Mouse (Mus musculus) monocyte, adult 5-6 weeks (primary cell): ENCODE results near the gene Map4k1. TPM values are rescaled to one million over a fixed set of nuclear protein-coding genes. Genes with fewer than 3 reads are reported as not detected.

ENCODE experiments used
- ATAC-seq: fragments of 153-309, 156-312 bp; replicated peaks from 2 replicates; pipeline ENCODE4 v1.8.0; 2017; ENCODE audit warnings: mild to moderate bottlenecking; ENCODE audit not compliant: low TSS enrichment, insufficient number of reproducible peaks, severe bottlenecking, poor library complexity, low FRiP score
- total RNA-seq: library from RNA; stranded (forward); fragments of 200-1000, 200-491, 200-594 nt; gene quantifications from 3 replicates; pipeline ENCODE4 v1.2.3, GENCODE M21; 2017

Map4k1 gene
- total RNA-seq, 1 experiment from 2014 or later = 54.1 TPM

DNA sequence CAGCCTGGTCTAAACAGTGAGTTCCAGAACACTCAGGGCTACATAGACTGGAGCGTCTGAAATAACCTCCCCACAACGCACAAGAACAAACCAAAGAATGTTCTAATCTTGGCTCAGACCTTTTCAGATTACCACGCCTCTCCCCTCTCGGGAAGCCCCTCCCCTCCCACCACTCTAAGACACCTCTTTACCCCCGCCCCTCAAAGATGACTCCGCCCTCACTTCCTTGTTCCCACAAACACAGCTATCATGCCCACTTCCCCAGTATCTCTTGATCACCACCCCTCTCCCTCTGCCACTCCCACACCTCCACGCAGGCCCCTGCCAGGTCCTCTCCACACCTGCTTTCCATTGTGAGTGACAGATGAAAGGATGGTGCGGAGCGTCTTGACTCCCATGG, 26.9 kb downstream of the Map4k1 start:
- peak; percentile 61 for ATAC-seq

DNA sequence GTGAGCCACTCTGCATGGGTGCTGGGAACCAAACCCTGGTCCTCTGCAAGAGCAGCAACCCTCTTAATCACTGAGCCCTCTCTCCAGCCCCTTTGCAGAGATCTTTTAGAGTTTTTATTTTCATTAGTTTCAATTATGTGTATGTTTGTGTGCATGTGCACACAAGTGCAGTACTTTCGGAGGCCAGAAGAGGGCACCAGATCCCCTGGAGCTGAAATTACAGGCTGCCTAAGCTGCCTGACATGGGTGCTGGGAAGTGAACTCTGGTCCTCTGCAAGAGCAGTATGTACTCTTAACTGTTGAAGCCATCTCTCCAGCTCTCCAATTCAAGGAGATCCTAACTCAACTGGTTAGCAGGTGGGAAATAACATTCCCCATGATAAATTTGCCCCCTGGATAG, 33.1 kb downstream of the Map4k1 start:
- ATAC-seq = no peak

DNA sequence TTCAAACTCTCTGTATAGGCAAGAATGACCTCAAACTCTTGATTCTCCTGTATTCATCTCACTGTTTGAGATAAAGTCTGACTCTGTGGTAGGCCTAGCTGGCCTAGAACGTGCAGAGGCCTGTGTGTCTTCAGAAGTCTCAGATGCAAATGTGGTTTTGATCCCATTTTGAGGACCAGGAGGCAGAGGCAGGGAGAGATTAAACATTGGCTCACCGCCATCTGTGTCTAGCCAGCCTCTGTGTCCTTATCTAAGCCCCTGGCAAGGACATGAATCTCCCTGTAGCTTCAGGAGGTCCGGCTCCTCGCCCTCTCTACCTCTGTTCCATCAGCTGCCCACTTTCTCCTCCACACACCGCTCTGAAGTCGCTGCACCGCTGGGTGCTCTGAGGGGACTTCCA, 34.6 kb downstream of the Map4k1 start:
- no peak for ATAC-seq

DNA sequence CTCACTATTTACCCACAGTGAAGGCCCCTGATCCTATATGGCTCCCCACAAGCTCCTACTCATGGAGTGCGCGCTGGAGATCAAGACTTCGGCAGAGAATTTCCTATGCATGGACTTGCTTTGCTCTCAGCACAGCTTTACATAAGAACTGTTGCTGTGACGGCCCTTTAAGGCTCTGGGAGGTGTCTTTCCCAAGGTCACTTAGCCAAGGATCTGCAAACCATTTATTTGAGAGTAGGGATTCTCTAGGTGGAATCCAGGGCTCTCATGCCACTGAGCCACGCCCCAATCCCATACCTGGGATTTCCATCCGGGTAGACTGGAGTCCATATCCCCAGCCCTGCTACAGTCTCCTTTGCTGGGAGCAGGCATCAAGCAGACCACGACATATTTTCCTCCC, 35.4 kb downstream of the Map4k1 start:
- ATAC-seq = no peak

DNA sequence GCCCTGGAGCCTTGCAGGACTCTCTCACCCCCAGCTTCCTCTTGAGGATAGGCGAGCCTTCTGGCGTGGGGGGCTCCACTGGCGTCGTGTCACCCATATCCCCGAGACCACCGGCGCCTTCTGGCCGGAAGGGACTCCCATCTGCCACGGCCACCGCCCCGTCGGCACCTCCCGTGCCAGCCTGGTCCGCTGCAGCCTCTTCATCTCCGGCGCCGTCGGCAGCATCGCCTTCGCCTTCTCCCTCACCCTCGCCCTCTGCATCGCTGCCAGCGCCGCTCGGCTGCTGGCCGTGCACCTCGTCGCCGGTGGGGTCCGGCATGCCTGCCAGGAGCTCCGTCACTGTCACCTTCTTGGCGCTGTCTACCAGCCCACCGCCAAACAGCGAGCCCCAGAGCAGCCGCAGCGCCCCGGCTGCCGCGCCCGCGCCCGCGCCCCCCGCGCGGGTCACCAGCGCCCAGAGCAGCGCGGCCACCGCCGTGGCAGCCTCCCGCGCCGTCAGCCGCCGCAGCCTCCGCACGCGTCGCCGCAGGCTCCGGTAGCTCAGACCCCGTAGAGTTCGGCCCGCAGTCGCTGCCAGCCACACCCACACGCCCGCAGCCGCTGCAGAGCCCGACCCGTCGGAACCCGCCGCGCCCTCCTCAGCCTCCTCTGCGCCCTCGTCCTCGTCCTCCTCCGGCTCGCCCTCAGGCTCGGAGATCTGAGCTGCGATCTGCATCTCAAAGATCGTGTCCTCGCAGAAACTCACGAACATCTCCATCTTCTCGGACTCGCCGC, 37.8 kb downstream of the Map4k1 start:
- ATAC-seq = no peak

DNA sequence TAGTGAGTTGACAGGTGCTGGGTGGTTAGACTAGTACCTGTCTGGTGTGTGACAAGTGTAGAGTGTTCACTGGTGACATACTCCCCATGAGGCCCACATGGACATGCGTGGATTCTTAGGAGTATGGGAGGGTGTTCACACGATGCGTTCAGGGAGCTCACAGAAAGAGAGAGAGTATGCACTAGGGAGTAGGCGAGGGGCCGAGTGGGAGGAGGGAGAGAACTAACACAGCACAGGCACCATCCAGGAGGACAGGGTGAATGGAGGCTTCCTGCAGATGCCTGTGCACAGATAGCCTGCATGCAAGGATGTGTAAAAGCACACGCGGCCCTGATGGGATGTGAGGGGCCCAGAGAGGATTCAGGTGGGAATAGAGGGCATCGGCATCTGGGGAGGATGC, 40.6 kb downstream of the Map4k1 start:
- ATAC-seq = no peak

DNA sequence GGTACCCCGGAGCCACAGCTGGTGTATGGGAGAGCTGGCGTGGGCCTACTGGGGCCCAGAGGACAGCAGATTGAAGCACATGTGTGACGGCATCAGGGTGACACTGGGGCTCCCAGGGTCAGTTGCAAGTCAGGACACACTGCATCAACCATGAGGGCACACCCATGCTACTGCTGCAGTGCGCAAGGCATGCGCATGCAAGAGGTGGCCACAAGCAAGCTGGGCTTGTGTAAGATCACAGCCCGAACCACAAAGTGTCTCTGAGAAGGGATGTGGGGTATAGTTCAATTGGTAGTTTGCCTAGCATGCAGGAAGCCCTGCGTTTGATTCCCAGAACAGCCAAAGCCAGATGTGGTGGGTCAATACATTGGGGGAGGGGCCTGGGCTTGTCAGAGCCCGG, 41.7 kb downstream of the Map4k1 start:
- no peak for ATAC-seq

DNA sequence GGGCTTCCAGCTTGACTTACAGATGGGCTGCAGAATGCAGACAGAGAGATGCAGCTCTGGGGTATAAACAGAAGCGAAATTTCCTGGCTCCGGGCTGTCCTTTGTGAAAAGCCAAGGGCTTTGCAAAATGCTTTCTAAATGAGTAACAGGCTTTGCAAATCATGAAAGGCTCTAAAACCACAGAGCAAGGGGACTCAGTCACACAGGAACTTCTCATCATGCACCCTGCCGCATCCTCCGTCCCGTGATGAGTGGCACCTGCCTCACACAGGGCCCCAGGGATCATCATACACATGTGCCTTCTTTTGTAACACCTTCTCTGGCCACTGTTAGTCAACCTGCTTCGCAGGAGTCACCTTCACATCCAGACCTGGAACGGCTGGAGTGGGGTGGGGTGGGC, 43.7 kb downstream of the Map4k1 start:
- ATAC-seq = no peak

DNA sequence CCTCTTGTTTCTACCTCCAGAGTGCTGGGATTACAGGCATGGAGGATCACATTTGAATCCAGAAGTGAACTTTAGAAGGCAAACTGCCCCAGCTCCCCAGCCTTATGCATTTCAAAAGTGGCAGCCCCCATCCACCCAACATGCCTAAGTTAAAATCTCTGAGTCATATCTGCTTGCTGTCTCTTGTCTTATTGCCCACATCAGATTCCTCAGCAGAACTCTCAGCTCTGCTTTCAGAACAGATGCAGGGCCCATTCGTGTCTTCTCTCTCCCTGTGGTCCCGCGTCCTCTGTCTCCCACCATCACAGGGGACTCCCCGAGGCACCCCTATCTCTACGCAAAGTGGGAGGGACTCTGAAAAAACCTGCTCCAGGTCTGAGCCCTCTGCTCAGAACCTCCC, 44.3 kb downstream of the Map4k1 start:
- ATAC-seq = no peak

DNA sequence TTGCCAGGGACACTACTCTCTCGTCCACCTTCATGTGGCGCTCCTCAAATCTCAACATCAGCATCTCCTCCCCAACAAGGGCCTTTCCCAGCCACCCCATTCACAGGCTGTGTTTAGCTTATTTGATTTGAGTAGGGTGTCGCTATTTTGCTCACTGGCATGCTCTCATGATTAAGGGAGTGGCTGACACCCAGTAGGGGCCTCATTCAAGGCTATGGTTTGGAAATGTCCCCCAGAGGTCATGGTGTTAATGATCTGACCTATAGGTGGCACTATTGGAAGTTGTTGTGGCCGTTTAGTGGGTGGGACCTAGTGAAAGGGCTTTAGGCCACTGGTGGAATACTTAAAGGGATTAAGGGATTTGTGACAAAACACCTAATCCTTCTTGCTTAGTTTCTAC, 45.0 kb downstream of the Map4k1 start:
- ATAC-seq = no peak

DNA sequence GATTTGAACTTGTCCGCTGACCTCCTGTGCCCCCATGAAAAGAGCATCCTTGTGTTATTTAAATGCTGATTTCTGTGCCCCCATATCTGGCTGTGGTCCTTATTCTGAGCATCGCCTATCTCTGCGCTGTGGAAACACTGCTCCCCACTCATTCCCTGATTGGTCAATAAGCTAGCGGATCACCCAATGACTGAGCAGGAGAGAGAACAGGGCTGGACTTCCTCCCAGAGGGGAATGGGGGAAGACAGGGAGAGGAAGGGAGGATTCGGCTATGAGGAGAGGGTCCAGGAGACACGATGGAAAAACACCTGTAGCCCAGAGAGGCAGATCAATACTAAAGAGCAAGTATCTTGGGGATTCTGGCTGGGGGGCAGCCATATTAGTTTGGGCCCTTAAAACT, 46.9 kb downstream of the Map4k1 start:
- no peak for ATAC-seq

DNA sequence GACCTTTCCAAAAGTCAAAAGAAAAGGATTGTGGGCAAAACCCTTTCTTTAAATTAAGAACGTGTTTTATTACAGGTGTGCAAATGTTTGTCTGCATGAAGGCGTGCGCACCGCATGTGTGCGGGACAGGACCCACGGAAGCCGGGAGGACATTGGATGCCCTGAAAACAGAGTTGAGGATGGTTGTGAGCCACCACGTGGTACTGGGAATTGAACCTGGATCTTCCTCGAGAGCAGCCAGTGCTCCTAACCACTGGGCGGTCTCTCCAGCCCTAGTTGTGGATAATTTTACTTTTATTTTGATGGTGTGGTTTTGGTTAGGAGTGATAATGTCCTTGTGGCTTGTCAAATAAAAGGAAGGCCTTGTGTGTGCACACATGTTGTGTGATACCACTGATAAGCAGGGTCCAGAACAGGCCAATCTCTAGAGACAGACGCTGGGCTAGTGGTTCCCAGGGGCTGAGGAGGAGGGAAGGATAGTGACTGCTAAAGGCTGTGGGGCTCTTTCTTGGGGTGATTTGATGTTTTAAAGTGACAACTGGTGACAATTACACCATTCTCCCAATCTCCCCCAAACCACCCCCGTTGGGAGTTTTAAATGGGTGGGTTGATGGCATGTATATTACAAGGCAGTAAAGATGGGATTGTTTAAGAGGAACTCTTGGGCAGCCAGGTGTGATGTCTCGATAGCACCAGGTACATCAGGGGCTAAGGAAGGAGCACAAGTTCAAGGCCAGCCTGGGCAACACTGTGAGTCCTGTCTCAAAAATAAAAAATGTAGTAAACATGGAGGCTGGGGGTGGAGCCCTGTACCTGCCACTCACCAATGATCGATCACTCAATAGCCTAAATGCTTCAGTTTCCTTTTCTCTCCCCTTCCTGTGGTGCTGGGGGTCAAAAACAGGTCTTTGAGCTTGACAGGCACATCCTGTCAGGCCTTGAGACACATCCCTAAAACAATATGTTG, 48.1 kb downstream of the Map4k1 start:
- no peak for ATAC-seq

DNA sequence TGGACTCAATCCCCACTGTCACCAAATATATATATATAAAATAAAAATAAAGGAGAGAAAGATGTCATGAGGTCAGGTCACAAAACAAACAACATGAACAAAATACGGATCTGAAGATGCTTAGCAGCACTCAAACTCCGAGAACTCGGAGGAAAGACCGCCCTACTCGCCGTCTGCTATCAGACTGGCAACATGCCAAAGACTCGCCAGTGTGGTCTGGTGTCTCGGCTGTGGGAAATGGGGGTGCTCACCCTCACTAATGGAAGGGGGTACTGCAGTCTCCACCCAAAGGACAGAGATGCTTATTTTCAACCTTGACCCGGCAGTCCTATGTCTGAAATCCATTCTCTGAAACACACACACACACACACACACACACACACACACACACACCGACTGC, 49.8 kb downstream of the Map4k1 start:
- no peak for ATAC-seq

DNA sequence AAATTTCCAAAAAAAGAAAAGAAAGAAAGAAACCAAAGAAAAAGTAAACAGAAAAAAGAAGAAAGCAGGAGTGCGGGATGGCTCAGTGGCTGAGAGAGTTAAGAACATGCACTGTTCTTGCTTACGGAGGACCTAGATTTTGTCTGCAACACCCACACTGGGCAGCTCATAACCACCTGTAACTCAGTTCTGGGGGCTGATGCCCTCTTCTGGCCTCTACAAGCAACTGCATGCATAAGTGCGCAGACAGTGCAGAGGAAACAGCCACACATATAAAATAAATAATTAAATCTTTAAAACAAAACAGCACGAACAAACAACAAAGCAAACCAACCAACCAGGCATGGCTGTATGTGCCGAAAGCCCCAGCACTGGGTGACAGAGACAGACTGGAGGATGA, 50.8 kb downstream of the Map4k1 start:
- 0 out of 2 replicates have a peak, but pooled peaks have one; percentile 59 for ATAC-seq

DNA sequence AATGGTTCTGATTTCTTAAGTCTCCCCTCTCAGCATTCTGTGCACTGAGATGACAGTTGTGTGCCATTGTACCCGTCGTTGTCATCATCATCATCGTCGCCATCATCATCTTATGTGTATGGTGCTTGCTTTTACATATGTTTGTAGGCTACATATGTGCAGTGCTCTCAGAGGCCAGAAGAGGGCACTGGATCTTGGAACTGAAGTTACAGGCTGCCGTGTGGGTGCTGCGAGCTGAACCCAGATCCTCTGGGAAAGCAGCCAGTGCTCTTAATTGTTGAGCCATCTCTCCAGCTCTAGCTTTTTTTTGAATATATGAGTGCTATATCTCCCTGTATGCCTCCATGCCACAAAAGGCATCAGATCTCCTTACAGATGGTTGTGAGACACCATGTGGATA, 55.4 kb downstream of the Map4k1 start:
- no peak for ATAC-seq

DNA sequence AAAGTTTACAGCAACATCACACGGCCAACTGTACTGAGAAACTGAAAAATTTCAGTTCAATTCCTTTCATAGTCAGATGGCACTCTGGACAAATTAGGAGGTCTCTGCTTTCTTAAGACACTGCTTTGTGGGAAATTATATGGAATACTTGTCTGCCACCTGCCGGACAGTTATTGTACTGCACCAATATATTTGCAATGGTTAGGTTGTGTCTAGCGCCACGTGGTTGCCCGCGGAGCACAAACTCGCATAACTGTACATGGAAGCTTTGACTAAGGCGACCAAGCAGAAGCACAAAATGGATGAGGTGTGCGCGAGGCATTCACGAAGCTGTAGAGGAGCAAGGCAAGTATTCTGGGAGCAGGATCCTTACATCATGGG, 57.7 kb downstream of the Map4k1 start:
- ATAC-seq = peak; percentile 79

DNA sequence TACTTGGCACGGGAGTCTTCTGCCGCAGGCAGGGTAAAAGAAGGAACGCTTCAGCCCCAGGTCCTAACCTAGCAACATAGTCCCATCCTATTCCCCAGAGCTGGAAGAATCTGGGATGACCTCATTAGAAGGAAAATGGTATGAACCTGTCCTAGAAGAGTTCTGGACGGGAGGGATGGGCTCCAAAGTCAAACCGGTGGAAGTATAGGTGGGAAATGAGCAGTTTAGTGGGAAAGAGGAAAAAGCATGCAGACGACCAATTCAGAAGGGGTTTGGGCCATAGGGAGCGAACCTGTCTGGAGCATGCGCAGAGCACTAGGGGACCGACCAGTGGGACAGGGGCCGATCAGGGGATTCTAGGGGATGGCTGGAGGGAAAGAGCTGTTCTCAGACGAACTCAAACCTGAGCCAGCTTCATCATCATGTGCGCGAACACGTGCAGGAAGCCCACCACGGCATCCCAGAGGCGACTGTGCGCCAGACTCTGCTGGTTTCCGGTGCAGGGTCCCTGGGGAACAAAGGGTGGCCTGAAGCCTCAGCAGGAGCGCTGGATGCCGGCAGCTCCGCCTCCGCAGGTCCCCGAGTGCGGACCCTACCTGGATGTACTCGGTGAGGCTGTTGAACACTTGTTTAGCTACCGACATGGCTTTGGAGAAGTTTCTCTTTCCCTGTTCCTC, 58.3 kb downstream of the Map4k1 start:
- ATAC-seq = no peak

DNA sequence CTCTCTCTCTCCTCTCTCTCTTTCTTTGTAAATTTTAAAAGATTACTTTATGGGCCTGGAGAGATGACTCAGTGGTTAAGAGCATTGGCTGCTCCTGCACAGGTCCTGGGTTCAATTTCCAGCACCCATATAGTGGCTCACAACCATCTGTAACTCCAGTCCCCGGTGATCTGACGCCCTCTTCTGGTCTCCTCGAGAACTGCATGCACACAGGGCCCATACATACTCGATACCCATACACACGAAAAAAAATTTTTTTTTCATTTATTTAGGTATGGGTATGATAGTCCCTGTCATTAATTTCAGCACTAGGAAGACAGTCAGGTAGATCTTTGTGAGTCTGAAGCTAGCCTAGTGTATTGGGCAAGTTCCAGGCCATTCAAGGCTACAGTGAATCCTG, 59.3 kb downstream of the Map4k1 start:
- ATAC-seq = no peak

DNA sequence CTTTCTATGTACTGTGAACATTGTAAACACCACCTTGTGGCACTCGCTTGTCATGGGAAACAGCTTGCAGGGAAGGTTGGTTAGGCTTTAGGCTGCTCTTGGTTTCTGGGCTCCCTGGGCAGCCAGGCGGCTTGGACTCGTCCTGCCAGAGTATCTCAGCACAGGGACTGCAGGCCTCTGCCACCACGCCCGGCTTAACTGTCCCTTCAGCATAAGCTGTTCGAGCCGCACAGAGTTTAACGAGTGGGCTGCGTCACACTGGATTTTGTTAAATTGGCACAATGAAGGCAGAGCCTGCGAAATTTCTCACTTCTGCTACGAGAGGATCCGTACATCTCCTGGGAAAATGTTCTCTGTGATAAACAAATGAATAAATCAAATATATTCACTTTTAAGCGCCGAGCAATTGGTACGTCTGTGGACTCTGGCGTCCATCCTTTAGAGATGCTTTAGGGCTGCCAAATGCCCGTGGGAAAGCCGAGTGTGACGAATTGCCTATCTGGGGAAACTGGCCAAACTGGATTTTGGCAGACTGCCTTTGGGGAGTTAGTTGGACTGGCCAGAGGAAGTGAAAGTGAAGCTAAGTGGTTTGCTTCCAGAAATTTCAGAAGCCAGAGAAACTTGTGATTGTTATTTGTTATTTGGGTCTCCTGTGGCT, 61.3 kb downstream of the Map4k1 start:
- ATAC-seq = 0 out of 2 replicates have a peak, but pooled peaks have one; percentile 10
